Mouse (Mus musculus) T-helper 1 cell (primary cell): Measurements from ENCODE around the gene Cpsf4.
"Not testable (repeated sequence)": the region's sequence is repeated elsewhere in the genome, so short reads cannot be mapped to it uniquely, and the experiment has no call there.

ENCODE experiments used
- in situ Hi-C: fragments of 300-600 bp; cut with MboI, MseI; formaldehyde crosslinking; loops from one replicate; pipeline ENCODE4 v1.15.1; 2025; ENCODE audit warnings: high pct_unique_total_duplicates

Cpsf4 gene

GRCm38 (mm10) chr5:145178461-145178980, 11.5 kb downstream of the Cpsf4 start:
- in situ Hi-C loops: no loop called here

- in situ Hi-C loops: no loop called here
These were observed 18.2 kb downstream of the Cpsf4 start for GRCm38 (mm10) chr5:145185244-145185643.

GRCm38 (mm10) chr5:145189416-145189815, 22.4 kb downstream of the Cpsf4 start:
- in situ Hi-C loops: no loop called here

- in situ Hi-C loops: no loop called here
These were observed 23.4 kb downstream of the Cpsf4 start for GRCm38 (mm10) chr5:145190373-145190772.

- in situ Hi-C loops: no loop called here
These were observed 24.1 kb downstream of the Cpsf4 start for GRCm38 (mm10) chr5:145190875-145191798.

GRCm38 (mm10) chr5:145191962-145192361, 24.9 kb downstream of the Cpsf4 start, which contains the start of gene Atp5j2:
Atp5j2 (minus strand) TSS chr5:145192062.
- in situ Hi-C loops: no loop called here

- in situ Hi-C loops: no loop called here
These were observed 33.4 kb downstream of the Cpsf4 start for GRCm38 (mm10) chr5:145200387-145200786.

- in situ Hi-C loops: no loop called here
These were observed 34.4 kb downstream of the Cpsf4 start, which contains the start of gene Zkscan14 for GRCm38 (mm10) chr5:145201321-145201991. Zkscan14 (minus strand) TSS chr5:145201868.

GRCm38 (mm10) chr5:145202446-145202845, 35.4 kb downstream of the Cpsf4 start:
- in situ Hi-C loops: no loop called here

- in situ Hi-C loops: no loop called here
These were observed 37.1 kb downstream of the Cpsf4 start, which contains the start of gene Zkscan5 for GRCm38 (mm10) chr5:145203936-145204691. Zkscan5 (plus strand) TSS chr5:145204562.

GRCm38 (mm10) chr5:145205041-145205440, 38.0 kb downstream of the Cpsf4 start:
- in situ Hi-C loops: no loop called here

- in situ Hi-C loops: no loop called here
These were observed 40.4 kb downstream of the Cpsf4 start for GRCm38 (mm10) chr5:145207385-145207784.

GRCm38 (mm10) chr5:145207954-145208353, 40.9 kb downstream of the Cpsf4 start:
- in situ Hi-C loops: no loop called here

- in situ Hi-C loops: not testable (repeated sequence)
These were observed 41.4 kb downstream of the Cpsf4 start for GRCm38 (mm10) chr5:145208391-145208790.

- in situ Hi-C loops: no loop called here
These were observed 44.3 kb downstream of the Cpsf4 start for GRCm38 (mm10) chr5:145211340-145211739.

GRCm38 (mm10) chr5:145212216-145212615, 45.2 kb downstream of the Cpsf4 start:
- in situ Hi-C loops: no loop called here

GRCm38 (mm10) chr5:145213505-145213904, 46.5 kb downstream of the Cpsf4 start:
- in situ Hi-C loops: no loop called here

- in situ Hi-C loops: no loop called here
These were observed 47.7 kb downstream of the Cpsf4 start for GRCm38 (mm10) chr5:145214679-145215078.

GRCm38 (mm10) chr5:145217746-145218145, 50.7 kb downstream of the Cpsf4 start:
- in situ Hi-C loops: no loop called here

GRCm38 (mm10) chr5:145218206-145218605, 51.2 kb downstream of the Cpsf4 start:
- in situ Hi-C loops: no loop called here

GRCm38 (mm10) chr5:145218671-145219070, 51.7 kb downstream of the Cpsf4 start:
- in situ Hi-C loops: no loop called here
